Mouse (Mus musculus): Measurements from ENCODE around the gene Map7. TPM values are rescaled to one million over a fixed set of nuclear protein-coding genes. Genes with fewer than 3 reads are reported as not detected.

Map7 gene
- polyA plus RNA-seq, 1 experiment, result 0.23 TPM

- no peak overlapping the region for H3K4me3 ChIP-seq (ENCODE audit: insufficient read depth, low read length)
- no peaks in the 10 kb centered on the region for H3K4me1 ChIP-seq (ENCODE audit: control insufficient read depth, insufficient read depth, low read length)
- H3K27ac ChIP-seq (ENCODE audit: insufficient read depth, low read length), result no peak overlapping the region
- TF ChIP-seq POLR2A (IDR thresholded peaks at IDR 0.05; ENCODE audit: low read depth, low read length) (no peak), CTCF (IDR thresholded peaks at IDR 0.05; ENCODE audit: borderline replicate concordance, insufficient read depth, low read length) (no peak)
These were observed 150.1 kb downstream of the Map7 start for GRCm38 (mm10) chr10:20298152-20298920.

GRCm38 (mm10) chr10:20299114-20299513, 150.8 kb downstream of the Map7 start:
- Histone ChIP-seq H3K4me3 (ENCODE audit: insufficient read depth, low read length) (no peak overlapping the region), H3K27ac (ENCODE audit: insufficient read depth, low read length) (no peak overlapping the region), H3K4me1 (ENCODE audit: control insufficient read depth, insufficient read depth, low read length) (no peaks in the 10 kb centered on the region)
- TF ChIP-seq POLR2A (IDR thresholded peaks at IDR 0.05; ENCODE audit: low read depth, low read length), result no peak
- TF ChIP-seq CTCF (IDR thresholded peaks at IDR 0.05; ENCODE audit: borderline replicate concordance, insufficient read depth, low read length), result no peak

GRCm38 (mm10) chr10:20310969-20311769, 162.9 kb downstream of the Map7 start:
- peak overlapping the region; percentile 97 for H3K27ac ChIP-seq (ENCODE audit: insufficient read depth, low read length)
- TF ChIP-seq POLR2A (IDR thresholded peaks at IDR 0.05; ENCODE audit: low read depth, low read length) (no peak; the same call in 1 of the 2 replicates), CTCF (IDR thresholded peaks at IDR 0.05; ENCODE audit: borderline replicate concordance, insufficient read depth, low read length) (no peak)
- H3K4me1 ChIP-seq (ENCODE audit: control insufficient read depth, insufficient read depth, low read length), result peaks cover 6% of the 10 kb centered on the region
- peak overlapping the region; percentile 61 for H3K4me3 ChIP-seq (ENCODE audit: insufficient read depth, low read length)

GRCm38 (mm10) chr10:20311918-20312735, 163.9 kb downstream of the Map7 start, which contains the start of gene Bclaf1:
TSS of gene Bclaf1 (plus strand) at chr10:20312469.
- TF ChIP-seq CTCF (IDR thresholded peaks at IDR 0.05; ENCODE audit: borderline replicate concordance, insufficient read depth, low read length) (no peak), POLR2A (IDR thresholded peaks at IDR 0.05; ENCODE audit: low read depth, low read length) (peak; percentile 83)
- peak within 1 kb of the TSS; percentile 78 for H3K4me3 ChIP-seq (ENCODE audit: insufficient read depth, low read length)
- H3K4me1 ChIP-seq (ENCODE audit: control insufficient read depth, insufficient read depth, low read length), result peaks cover 6% of the 10 kb centered on the region
- H3K27ac ChIP-seq (ENCODE audit: insufficient read depth, low read length), result peak within 1 kb of the TSS; percentile 97

- peak overlapping the region; percentile 95 for H3K27ac ChIP-seq (ENCODE audit: insufficient read depth, low read length)
- H3K4me3 ChIP-seq (ENCODE audit: insufficient read depth, low read length), result peak overlapping the region; percentile 78
- no peak for TF ChIP-seq CTCF (IDR thresholded peaks at IDR 0.05; ENCODE audit: borderline replicate concordance, insufficient read depth, low read length)
- TF ChIP-seq POLR2A (IDR thresholded peaks at IDR 0.05; ENCODE audit: low read depth, low read length), result no peak; the same call in 1 of the 2 replicates
- H3K4me1 ChIP-seq (ENCODE audit: control insufficient read depth, insufficient read depth, low read length), result peaks cover 6% of the 10 kb centered on the region
These were observed 164.5 kb downstream of the Map7 start for GRCm38 (mm10) chr10:20312736-20313301.

- Histone ChIP-seq H3K4me3 (ENCODE audit: insufficient read depth, low read length) (peak overlapping the region; percentile 78), H3K4me1 (ENCODE audit: control insufficient read depth, insufficient read depth, low read length) (peaks cover 6% of the 10 kb centered on the region), H3K27ac (ENCODE audit: insufficient read depth, low read length) (no peak overlapping the region)
- TF ChIP-seq POLR2A (IDR thresholded peaks at IDR 0.05; ENCODE audit: low read depth, low read length) (no peak), CTCF (IDR thresholded peaks at IDR 0.05; ENCODE audit: borderline replicate concordance, insufficient read depth, low read length) (no peak)
These were observed 165.2 kb downstream of the Map7 start for GRCm38 (mm10) chr10:20313447-20313846.

- Histone ChIP-seq H3K27ac (ENCODE audit: insufficient read depth, low read length) (no peak overlapping the region), H3K4me1 (ENCODE audit: control insufficient read depth, insufficient read depth, low read length) (peaks cover 6% of the 10 kb centered on the region), H3K4me3 (ENCODE audit: insufficient read depth, low read length) (peak overlapping the region; percentile 32)
- TF ChIP-seq POLR2A (IDR thresholded peaks at IDR 0.05; ENCODE audit: low read depth, low read length), result no peak
- TF ChIP-seq CTCF (IDR thresholded peaks at IDR 0.05; ENCODE audit: borderline replicate concordance, insufficient read depth, low read length), result no peak
These were observed 165.7 kb downstream of the Map7 start for GRCm38 (mm10) chr10:20313941-20314340.

GRCm38 (mm10) chr10:20314797-20315196, 166.5 kb downstream of the Map7 start:
- TF ChIP-seq POLR2A (IDR thresholded peaks at IDR 0.05; ENCODE audit: low read depth, low read length), result no peak
- no peak for TF ChIP-seq CTCF (IDR thresholded peaks at IDR 0.05; ENCODE audit: borderline replicate concordance, insufficient read depth, low read length)
- no peak overlapping the region for H3K4me3 ChIP-seq (ENCODE audit: insufficient read depth, low read length)
- no peak overlapping the region for H3K27ac ChIP-seq (ENCODE audit: insufficient read depth, low read length)

GRCm38 (mm10) chr10:20317466-20317865, 169.2 kb downstream of the Map7 start:
- Histone ChIP-seq H3K4me3 (ENCODE audit: insufficient read depth, low read length) (no peak overlapping the region), H3K27ac (ENCODE audit: insufficient read depth, low read length) (no peak overlapping the region), H3K4me1 (ENCODE audit: control insufficient read depth, insufficient read depth, low read length) (no peaks in the 10 kb centered on the region)
- no peak for TF ChIP-seq POLR2A (IDR thresholded peaks at IDR 0.05; ENCODE audit: low read depth, low read length)
- TF ChIP-seq CTCF (IDR thresholded peaks at IDR 0.05; ENCODE audit: borderline replicate concordance, insufficient read depth, low read length), result no peak

More at GRCm38 (mm10) chr10:20314797-20315196, 166.5 kb downstream of the Map7 start:
- peaks cover 6% of the 10 kb centered on the region for H3K4me1 ChIP-seq (ENCODE audit: control insufficient read depth, insufficient read depth, low read length)
